Mouse (Mus musculus): ENCODE measurements at regions not wholly inside any gene's neighbourhood (a gene's known extent, or its start where the extent isn't known, plus 50 kb on each side); places are given as distances from the start of the nearest gene placed in this dataset.

DNA sequence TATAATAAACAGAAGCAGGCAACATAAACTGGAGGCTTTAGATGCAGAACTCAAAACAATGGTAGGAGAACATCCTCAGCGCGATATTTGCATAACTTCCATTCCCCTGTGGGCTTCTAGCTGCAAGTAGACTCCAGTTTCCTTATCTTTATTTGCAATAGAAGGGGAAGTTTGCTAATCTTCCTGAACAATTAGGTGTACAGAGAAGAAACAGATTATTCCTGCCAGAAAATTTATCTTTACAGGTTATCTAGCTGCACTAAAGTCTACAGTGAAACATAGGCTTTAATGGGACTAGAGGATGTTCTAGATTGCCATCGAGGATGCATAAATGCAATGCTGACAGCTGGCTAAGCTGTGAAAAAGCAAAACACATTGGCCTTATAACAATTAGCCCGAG, 1544.0 kb downstream of the Efna5 start:
- Histone ChIP-seq H3K9me3 (replicated peaks; ENCODE audit: control insufficient read depth, low read length) (no peaks in the 10 kb centered on the region), H3K9ac (ENCODE audit: low read length) (no peak overlapping the region), H3K4me1 (ENCODE audit: control insufficient read depth, insufficient read depth, low read length) (no peaks in the 10 kb centered on the region), H3K27ac (ENCODE audit: low read depth, low read length) (no peak overlapping the region), H3K4me3 (ENCODE audit: low read depth, low read length) (no peak overlapping the region), H3K4me2 (ENCODE audit: low read length) (no peak overlapping the region), H3K27me3 (replicated peaks; ENCODE audit: control insufficient read depth, insufficient read depth, low read length) (no peaks in the 10 kb centered on the region), H3K36me3 (ENCODE audit: control insufficient read depth, insufficient read depth, low read length) (no peaks in the 10 kb centered on the region)
- DNase-seq (ENCODE audit: low spot score) (no peak), ATAC-seq (no peak)
- 81% methylated on average over 4 of the region's 4 CpGs for WGBS

- no peak overlapping the region for H3K9ac ChIP-seq (ENCODE audit: low read length)
- no peak overlapping the region for H3K4me3 ChIP-seq (ENCODE audit: low read depth, low read length)
- H3K27me3 ChIP-seq (replicated peaks; ENCODE audit: control insufficient read depth, insufficient read depth, low read length) = no peaks in the 10 kb centered on the region
- H3K27ac ChIP-seq (ENCODE audit: low read depth, low read length) = no peak overlapping the region
- H3K4me1 ChIP-seq (ENCODE audit: control insufficient read depth, insufficient read depth, low read length) = no peaks in the 10 kb centered on the region
- no peaks in the 10 kb centered on the region for H3K36me3 ChIP-seq (ENCODE audit: control insufficient read depth, insufficient read depth, low read length)
- ATAC-seq = no peak
- H3K9me3 ChIP-seq (replicated peaks; ENCODE audit: control insufficient read depth, low read length) = no peaks in the 10 kb centered on the region
- no peak for DNase-seq (ENCODE audit: low spot score)
- H3K4me2 ChIP-seq (ENCODE audit: low read length) = no peak overlapping the region
Observed at GRCm38 (mm10) chr17:61325401-61325800, 1555.7 kb downstream of the Efna5 start.

GRCm38 (mm10) chr17:61320865-61321264, 1560.3 kb downstream of the Efna5 start:
- Histone ChIP-seq H3K27ac (ENCODE audit: low read depth, low read length) (no peak overlapping the region), H3K9ac (ENCODE audit: low read length) (no peak overlapping the region), H3K9me3 (replicated peaks; ENCODE audit: control insufficient read depth, low read length) (no peaks in the 10 kb centered on the region), H3K4me2 (ENCODE audit: low read length) (no peak overlapping the region), H3K27me3 (replicated peaks; ENCODE audit: control insufficient read depth, insufficient read depth, low read length) (no peaks in the 10 kb centered on the region), H3K4me1 (ENCODE audit: control insufficient read depth, insufficient read depth, low read length) (no peaks in the 10 kb centered on the region), H3K4me3 (ENCODE audit: low read depth, low read length) (no peak overlapping the region), H3K36me3 (ENCODE audit: control insufficient read depth, insufficient read depth, low read length) (no peaks in the 10 kb centered on the region)
- no peak for ATAC-seq
- no peak for DNase-seq (ENCODE audit: low spot score)
- WGBS = 65% methylated on average over 4 of the region's 4 CpGs

- Histone ChIP-seq H3K4me2 (ENCODE audit: low read length) (no peak overlapping the region), H3K27me3 (replicated peaks; ENCODE audit: control insufficient read depth, insufficient read depth, low read length) (no peaks in the 10 kb centered on the region), H3K27ac (ENCODE audit: low read depth, low read length) (no peak overlapping the region), H3K9ac (ENCODE audit: low read length) (no peak overlapping the region), H3K4me1 (ENCODE audit: control insufficient read depth, insufficient read depth, low read length) (no peaks in the 10 kb centered on the region), H3K9me3 (replicated peaks; ENCODE audit: control insufficient read depth, low read length) (no peaks in the 10 kb centered on the region), H3K36me3 (ENCODE audit: control insufficient read depth, insufficient read depth, low read length) (no peaks in the 10 kb centered on the region), H3K4me3 (ENCODE audit: low read depth, low read length) (no peak overlapping the region)
- DNase-seq (ENCODE audit: low spot score) = no peak
- no peak for ATAC-seq
- 98% methylated on average over 2 of the region's 2 CpGs for WGBS
Observed at GRCm38 (mm10) chr17:61313424-61313823, 1567.7 kb downstream of the Efna5 start.

DNA sequence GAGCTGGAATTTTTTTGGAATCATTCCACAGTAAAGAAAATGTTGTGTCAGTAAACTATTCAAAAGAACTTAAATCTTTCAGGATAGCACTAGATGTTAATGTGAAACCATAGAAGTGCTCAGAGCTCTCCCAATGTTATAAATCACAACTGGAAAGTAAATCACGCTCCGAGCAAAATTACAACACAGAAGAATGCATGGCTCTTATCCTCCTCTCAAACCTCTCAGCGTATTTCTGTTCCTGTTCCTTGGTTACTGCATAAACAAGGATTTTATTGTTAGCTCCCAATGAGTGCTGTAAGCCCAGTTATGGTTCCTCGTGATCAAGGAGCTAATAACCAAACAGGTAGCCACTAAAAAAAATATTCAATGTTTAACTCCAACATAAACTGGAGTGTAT, 1569.9 kb downstream of the Efna5 start:
- Histone ChIP-seq H3K9ac (ENCODE audit: low read length) (no peak overlapping the region), H3K4me1 (ENCODE audit: control insufficient read depth, insufficient read depth, low read length) (no peaks in the 10 kb centered on the region), H3K4me2 (ENCODE audit: low read length) (no peak overlapping the region), H3K36me3 (ENCODE audit: control insufficient read depth, insufficient read depth, low read length) (no peaks in the 10 kb centered on the region), H3K27me3 (replicated peaks; ENCODE audit: control insufficient read depth, insufficient read depth, low read length) (no peaks in the 10 kb centered on the region), H3K9me3 (replicated peaks; ENCODE audit: control insufficient read depth, low read length) (no peaks in the 10 kb centered on the region), H3K27ac (ENCODE audit: low read depth, low read length) (no peak overlapping the region), H3K4me3 (ENCODE audit: low read depth, low read length) (no peak overlapping the region)
- DNase-seq (ENCODE audit: low spot score) (no peak), ATAC-seq (no peak)
- 86% methylated on average over 4 of the region's 4 CpGs for WGBS

- WGBS = 46% methylated on average over 1 of the region's 1 CpGs
- ATAC-seq (no peak), DNase-seq (ENCODE audit: low spot score) (peak; percentile 24)
- no peak overlapping the region for H3K27ac ChIP-seq (ENCODE audit: low read depth, low read length)
- no peak overlapping the region for H3K9ac ChIP-seq (ENCODE audit: low read length)
- peaks cover 14% of the 10 kb centered on the region for H3K4me1 ChIP-seq (ENCODE audit: control insufficient read depth, insufficient read depth, low read length)
- no peaks in the 10 kb centered on the region for H3K27me3 ChIP-seq (replicated peaks; ENCODE audit: control insufficient read depth, insufficient read depth, low read length)
- H3K36me3 ChIP-seq (ENCODE audit: control insufficient read depth, insufficient read depth, low read length) = no peaks in the 10 kb centered on the region
- no peaks in the 10 kb centered on the region for H3K9me3 ChIP-seq (replicated peaks; ENCODE audit: control insufficient read depth, low read length)
- no peak overlapping the region for H3K4me2 ChIP-seq (ENCODE audit: low read length)
- no peak overlapping the region for H3K4me3 ChIP-seq (ENCODE audit: low read depth, low read length)
Observed at GRCm38 (mm10) chr17:61303611-61304010, 1577.5 kb downstream of the Efna5 start.

DNA sequence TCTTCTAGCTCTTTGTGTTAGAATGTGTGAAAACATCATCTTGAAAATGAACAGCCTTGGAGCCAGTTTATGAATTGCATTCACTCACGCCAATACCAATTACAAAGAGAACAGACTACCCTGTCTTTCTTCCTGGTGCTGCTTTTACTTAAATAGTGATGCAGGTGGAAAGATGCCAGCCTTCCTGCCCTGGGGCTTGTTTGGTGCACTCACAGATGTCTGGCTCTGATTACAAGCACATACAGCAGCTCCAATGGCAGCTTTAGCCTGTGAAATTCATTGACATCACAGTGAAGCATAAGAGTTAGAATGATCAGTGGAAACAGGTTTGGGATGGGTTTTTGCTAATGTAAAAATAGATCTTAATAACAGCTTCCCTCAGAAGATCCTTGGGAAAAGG, 1579.1 kb downstream of the Efna5 start:
- WGBS = 36% methylated on average over 1 of the region's 1 CpGs
- Histone ChIP-seq H3K27ac (ENCODE audit: low read depth, low read length) (no peak overlapping the region), H3K27me3 (replicated peaks; ENCODE audit: control insufficient read depth, insufficient read depth, low read length) (no peaks in the 10 kb centered on the region), H3K4me3 (ENCODE audit: low read depth, low read length) (no peak overlapping the region), H3K36me3 (ENCODE audit: control insufficient read depth, insufficient read depth, low read length) (no peaks in the 10 kb centered on the region), H3K9ac (ENCODE audit: low read length) (no peak overlapping the region), H3K9me3 (replicated peaks; ENCODE audit: control insufficient read depth, low read length) (no peaks in the 10 kb centered on the region), H3K4me1 (ENCODE audit: control insufficient read depth, insufficient read depth, low read length) (peaks cover 14% of the 10 kb centered on the region), H3K4me2 (ENCODE audit: low read length) (no peak overlapping the region)
- peak; percentile 90 for DNase-seq (ENCODE audit: low spot score)
- ATAC-seq = peak; percentile 96

DNA sequence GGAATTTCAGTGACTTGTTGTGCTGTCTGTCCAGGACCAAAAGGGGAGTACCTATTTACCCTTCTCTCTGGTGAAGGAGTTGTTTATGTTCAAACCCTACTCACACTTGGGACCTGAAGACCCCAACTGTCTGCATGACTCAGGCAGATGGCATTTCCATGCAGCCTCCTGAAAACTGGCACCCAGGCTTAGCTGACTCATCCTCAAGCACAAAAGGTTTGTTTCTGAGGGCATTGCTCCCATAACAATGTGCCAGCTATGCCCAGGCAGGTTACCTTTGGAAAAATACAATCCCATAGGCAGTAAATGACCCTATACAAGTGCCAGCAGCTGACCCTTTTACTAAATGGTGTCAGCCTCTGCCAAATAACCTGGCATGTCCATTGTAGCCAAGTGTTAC, 1579.9 kb downstream of the Efna5 start:
- DNase-seq (ENCODE audit: low spot score) (peak; percentile 56), ATAC-seq (peak; percentile 69)
- H3K4me3 ChIP-seq (ENCODE audit: low read depth, low read length) = no peak overlapping the region
- H3K27me3 ChIP-seq (replicated peaks; ENCODE audit: control insufficient read depth, insufficient read depth, low read length) = no peaks in the 10 kb centered on the region
- H3K27ac ChIP-seq (ENCODE audit: low read depth, low read length) = no peak overlapping the region; the same call in 1 of the 2 replicates
- no peak overlapping the region for H3K9ac ChIP-seq (ENCODE audit: low read length)
- H3K9me3 ChIP-seq (replicated peaks; ENCODE audit: control insufficient read depth, low read length) = no peaks in the 10 kb centered on the region
- H3K4me1 ChIP-seq (ENCODE audit: control insufficient read depth, insufficient read depth, low read length) = peaks cover 14% of the 10 kb centered on the region
- H3K36me3 ChIP-seq (ENCODE audit: control insufficient read depth, insufficient read depth, low read length) = no peaks in the 10 kb centered on the region
- H3K4me2 ChIP-seq (ENCODE audit: low read length) = no peak overlapping the region

GRCm38 (mm10) chr17:61291129-61291528, 1590.0 kb downstream of the Efna5 start:
- ATAC-seq (no peak), DNase-seq (ENCODE audit: low spot score) (no peak)
- no peaks in the 10 kb centered on the region for H3K27me3 ChIP-seq (replicated peaks; ENCODE audit: control insufficient read depth, insufficient read depth, low read length)
- H3K9ac ChIP-seq (ENCODE audit: low read length) = no peak overlapping the region
- H3K4me1 ChIP-seq (ENCODE audit: control insufficient read depth, insufficient read depth, low read length) = no peaks in the 10 kb centered on the region
- H3K9me3 ChIP-seq (replicated peaks; ENCODE audit: control insufficient read depth, low read length) = no peaks in the 10 kb centered on the region
- no peaks in the 10 kb centered on the region for H3K36me3 ChIP-seq (ENCODE audit: control insufficient read depth, insufficient read depth, low read length)
- H3K4me3 ChIP-seq (ENCODE audit: low read depth, low read length) = no peak overlapping the region
- no peak overlapping the region for H3K27ac ChIP-seq (ENCODE audit: low read depth, low read length)
- 56% methylated on average over 3 of the region's 3 CpGs for WGBS
- no peak overlapping the region for H3K4me2 ChIP-seq (ENCODE audit: low read length)

DNA sequence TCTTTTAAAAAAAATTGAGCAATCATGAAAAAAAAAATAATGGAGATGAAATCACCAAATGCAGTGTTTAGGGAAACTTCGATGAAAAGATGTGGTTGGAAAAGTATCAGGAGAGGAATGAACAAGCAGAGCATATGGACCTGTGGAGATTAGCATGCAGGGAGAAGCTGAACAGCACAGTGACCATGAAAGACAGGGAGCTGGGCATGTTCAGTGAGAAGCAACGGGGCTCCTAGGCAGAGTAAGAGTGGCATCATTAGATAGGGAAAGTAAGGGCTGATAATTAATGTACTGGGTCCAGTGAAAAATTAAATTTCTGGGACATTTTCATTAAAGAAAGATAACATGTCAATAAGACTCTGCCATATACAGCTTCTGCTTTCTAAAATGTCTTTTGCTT, 1592.5 kb downstream of the Efna5 start:
- Histone ChIP-seq H3K27me3 (replicated peaks; ENCODE audit: control insufficient read depth, insufficient read depth, low read length) (no peaks in the 10 kb centered on the region), H3K36me3 (ENCODE audit: control insufficient read depth, insufficient read depth, low read length) (no peaks in the 10 kb centered on the region), H3K4me2 (ENCODE audit: low read length) (no peak overlapping the region), H3K4me1 (ENCODE audit: control insufficient read depth, insufficient read depth, low read length) (no peaks in the 10 kb centered on the region), H3K4me3 (ENCODE audit: low read depth, low read length) (no peak overlapping the region), H3K9me3 (replicated peaks; ENCODE audit: control insufficient read depth, low read length) (no peaks in the 10 kb centered on the region), H3K9ac (ENCODE audit: low read length) (no peak overlapping the region), H3K27ac (ENCODE audit: low read depth, low read length) (no peak overlapping the region)
- peak; percentile 7 for DNase-seq (ENCODE audit: low spot score)
- whole genome bisulfite sequencing = 52% methylated on average over 2 of the region's 2 CpGs
- ATAC-seq = no peak
